Mouse (Mus musculus): ENCODE data around the gene Zfp541.

The Zfp541 gene

GRCm38 (mm10) chr7:16042850-16043775 lies 18.5 kb upstream of the Zfp541 start:
- in situ Hi-C loops (cut with MboI; ENCODE audit: unreplicated experiment in 2 of 2) = no loop called here

GRCm38 (mm10) chr7:16043861-16044435 lies 17.7 kb upstream of the Zfp541 start:
- in situ Hi-C loops (cut with MboI; ENCODE audit: unreplicated experiment in 2 of 2) = no loop called here

- in situ Hi-C loops (cut with MboI; ENCODE audit: unreplicated experiment in 2 of 2) = no loop called here
Observed at GRCm38 (mm10) chr7:16044531-16044930, 17.1 kb upstream of the Zfp541 start.

GRCm38 (mm10) chr7:16045538-16045937 lies 16.1 kb upstream of the Zfp541 start:
- in situ Hi-C loops (cut with MboI; ENCODE audit: unreplicated experiment in 2 of 2) = loop anchor here in 1 of 2 experiments (5.0 kb wide), 2 partner anchors 33 to 63 kb away; no protein-coding TSS in a partner anchor

- in situ Hi-C loops (cut with MboI; ENCODE audit: unreplicated experiment in 2 of 2) = loop anchor here in 1 of 2 experiments (5.0 kb wide), 2 partner anchors 34 to 64 kb away; no protein-coding TSS in a partner anchor
Observed at GRCm38 (mm10) chr7:16046101-16046480, 15.5 kb upstream of the Zfp541 start.

GRCm38 (mm10) chr7:16046481-16047337 lies 14.9 kb upstream of the Zfp541 start:
- in situ Hi-C loops (cut with MboI; ENCODE audit: unreplicated experiment in 2 of 2) = loop anchor here in 1 of 2 experiments (5.0 kb wide), 2 partner anchors 34 to 64 kb away; no protein-coding TSS in a partner anchor

GRCm38 (mm10) chr7:16047338-16048146 lies 14.1 kb upstream of the Zfp541 start, which contains the start of gene Bicra:
Gene Bicra (minus strand): TSS chr7:16047921.
- in situ Hi-C loops (cut with MboI; ENCODE audit: unreplicated experiment in 2 of 2) = loop anchor here in 1 of 2 experiments (5.0 kb wide), 2 partner anchors 35 to 65 kb away; no protein-coding TSS in a partner anchor

GRCm38 (mm10) chr7:16048164-16048564 lies 13.4 kb upstream of the Zfp541 start:
- in situ Hi-C loops (cut with MboI; ENCODE audit: unreplicated experiment in 2 of 2) = loop anchor here in 1 of 2 experiments (5.0 kb wide), 2 partner anchors 36 to 66 kb away; no protein-coding TSS in a partner anchor

GRCm38 (mm10) chr7:16048675-16049575 lies 12.7 kb upstream of the Zfp541 start:
- in situ Hi-C loops (cut with MboI; ENCODE audit: unreplicated experiment in 2 of 2) = loop anchor here in 1 of 2 experiments (5.0 kb wide), 2 partner anchors 37 to 67 kb away; no protein-coding TSS in a partner anchor

GRCm38 (mm10) chr7:16049576-16049915 lies 12.1 kb upstream of the Zfp541 start:
- in situ Hi-C loops (cut with MboI; ENCODE audit: unreplicated experiment in 2 of 2) = loop anchor here in 1 of 2 experiments (5.0 kb wide), 2 partner anchors 37 to 67 kb away; no protein-coding TSS in a partner anchor

- in situ Hi-C loops (cut with MboI; ENCODE audit: unreplicated experiment in 2 of 2) = loop anchor here in 1 of 2 experiments (5.0 kb wide), 1 partner anchor 68 kb away; no protein-coding TSS in a partner anchor
Observed at GRCm38 (mm10) chr7:16050600-16050999, 11.0 kb upstream of the Zfp541 start.

GRCm38 (mm10) chr7:16051883-16052595 lies 9.6 kb upstream of the Zfp541 start:
- in situ Hi-C loops (cut with MboI; ENCODE audit: unreplicated experiment in 2 of 2) = loop anchor here in 1 of 2 experiments (5.0 kb wide), 1 partner anchor 70 kb away; no protein-coding TSS in a partner anchor

- in situ Hi-C loops (cut with MboI; ENCODE audit: unreplicated experiment in 2 of 2) = loop anchor here in 1 of 2 experiments (5.0 kb wide), 1 partner anchor 70 kb away; no protein-coding TSS in a partner anchor
Observed at GRCm38 (mm10) chr7:16052684-16053083, 8.9 kb upstream of the Zfp541 start.

GRCm38 (mm10) chr7:16053105-16053504 lies 8.5 kb upstream of the Zfp541 start:
- in situ Hi-C loops (cut with MboI; ENCODE audit: unreplicated experiment in 2 of 2) = loop anchor here in 1 of 2 experiments (5.0 kb wide), 1 partner anchor 71 kb away; no protein-coding TSS in a partner anchor

GRCm38 (mm10) chr7:16054966-16055365 lies 6.6 kb upstream of the Zfp541 start:
- in situ Hi-C loops (cut with MboI; ENCODE audit: unreplicated experiment in 2 of 2) = loop anchor here (5.0 kb wide), 3 partner anchors 73 to 97 kb away; no protein-coding TSS in a partner anchor

GRCm38 (mm10) chr7:16055665-16056064 lies 5.9 kb upstream of the Zfp541 start:
- in situ Hi-C loops (cut with MboI; ENCODE audit: unreplicated experiment in 2 of 2) = loop anchor here (5.0 kb wide), 2 partner anchors 92 to 97 kb away; no protein-coding TSS in a partner anchor

GRCm38 (mm10) chr7:16056459-16057135 lies 5.0 kb upstream of the Zfp541 start:
- in situ Hi-C loops (cut with MboI; ENCODE audit: unreplicated experiment in 2 of 2) = loop anchor here (5.0 kb wide), 2 partner anchors 91 to 96 kb away; no protein-coding TSS in a partner anchor
